ENCODE assay signal across 30 mouse cellular contexts in genomic region chr15:77119666-77120065, GRCm38 (mm10).
"Had no signal": no experiment of that assay in that cellular context is flagged by ENCODE, and none has a peak within 500 bp of the region (broad histone marks: within the 10 kb centered on the region; RNA-seq: fewer than 3 reads in every experiment).

No protein-coding gene starts in this region.

- H3K27me3 ChIP-seq: limb, embryonic 12.5 days; limb, embryonic 13.5 days; limb, embryonic 15.5 days; liver, embryonic 12.5 days; liver, embryonic 13.5 days; liver, embryonic 15.5 days; lung, embryonic 15.5 days; midbrain, embryonic 12.5 days; midbrain, embryonic 13.5 days; neural tube, embryonic 12.5 days had no signal

- H3K4me2 ChIP-seq: limb, embryonic 12.5 days; limb, embryonic 13.5 days; limb, embryonic 15.5 days; liver, embryonic 11.5 days; liver, embryonic 12.5 days; liver, embryonic 13.5 days; liver, embryonic 15.5 days; lung, embryonic 14.5 days; lung, embryonic 15.5 days; midbrain, embryonic 12.5 days; midbrain, embryonic 13.5 days; neural tube, embryonic 12.5 days had no signal

- H3K9ac ChIP-seq: limb, embryonic 12.5 days; limb, embryonic 13.5 days; limb, embryonic 15.5 days; liver, embryonic 12.5 days; liver, embryonic 13.5 days; liver, embryonic 14.5 days; liver, embryonic 15.5 days; liver, postnatal 0 days; lung, embryonic 14.5 days; lung, embryonic 15.5 days; midbrain, embryonic 12.5 days; midbrain, embryonic 13.5 days; neural tube, embryonic 12.5 days had no signal

- H3K9me3 ChIP-seq: limb, embryonic 10.5 days; limb, embryonic 12.5 days; limb, embryonic 13.5 days; limb, embryonic 15.5 days; liver, embryonic 12.5 days; liver, embryonic 13.5 days; liver, embryonic 15.5 days; lung, embryonic 15.5 days; megakaryocyte, embryonic 14.5 days; midbrain, embryonic 10.5 days; midbrain, embryonic 12.5 days; midbrain, embryonic 13.5 days; neural tube, embryonic 12.5 days had no signal

- H3K4me1 ChIP-seq: limb, embryonic 10.5 days; limb, embryonic 12.5 days; limb, embryonic 13.5 days; limb, embryonic 15.5 days; megakaryocyte, embryonic 14.5 days; midbrain, embryonic 12.5 days had no signal

- H3K4me3 ChIP-seq: limb, embryonic 10.5 days; limb, embryonic 12.5 days; limb, embryonic 13.5 days; limb, embryonic 15.5 days; liver, embryonic 12.5 days; liver, embryonic 13.5 days; liver, embryonic 15.5 days; lung, embryonic 15.5 days; megakaryocyte, embryonic 14.5 days; midbrain, embryonic 10.5 days; midbrain, embryonic 12.5 days; midbrain, embryonic 13.5 days; myocyte; neural tube, embryonic 12.5 days had no signal

- ATAC-seq: liver, embryonic 12.5 days; liver, postnatal 0 days; lung, postnatal 0 days; midbrain, embryonic 13.5 days; midbrain, embryonic 16.5 days had no signal

- DNase-seq: left cerebral cortex, postnatal 4 days; liver; liver, embryonic 13.5 days; liver, postnatal 0 days; lung, adult 18-20 months; lung, adult 2 months; lung, embryonic 14.5 days; lung, postnatal 10 days; lung, postnatal 14 days; lung, postnatal 36 days; lung, postnatal 4 days; midbrain, embryonic 14.5 days had no signal

- H3K27ac ChIP-seq: limb, embryonic 10.5 days; limb, embryonic 12.5 days; limb, embryonic 13.5 days; limb, embryonic 15.5 days; liver, embryonic 12.5 days; liver, embryonic 13.5 days; liver, embryonic 14.5 days; liver, embryonic 15.5 days; lung, embryonic 15.5 days; macrophage; midbrain, embryonic 10.5 days; midbrain, embryonic 12.5 days; midbrain, embryonic 13.5 days; neural tube, embryonic 12.5 days had no signal

- H3K36me3 ChIP-seq: liver, embryonic 13.5 days; lung, embryonic 15.5 days had no signal
